Mouse (Mus musculus) 3T3-L1 (cell line): ENCODE data around the gene Ldb3.
A peak's percentile ranks its signal among the peaks of the same experiment; 100 is the strongest.

ENCODE experiments used
- DNase-seq: peaks from one replicate; pipeline ENCODE4 v3.0.0-alpha.2; 2015; ENCODE audit warnings: low read depth, low spot score

The Ldb3 gene

GRCm38 (mm10) chr14:34511901-34512300 is 76.6 kb downstream of the Ldb3 start:
- DNase-seq, result no peak

GRCm38 (mm10) chr14:34508842-34509439 is 79.5 kb downstream of the Ldb3 start:
- no peak for DNase-seq

- peak; percentile 97 for DNase-seq
These were observed 80.2 kb downstream of the Ldb3 start for GRCm38 (mm10) chr14:34508187-34508840.

GRCm38 (mm10) chr14:34505309-34505708 is 83.2 kb downstream of the Ldb3 start:
- DNase-seq, result no peak

GRCm38 (mm10) chr14:34504377-34504776 is 84.1 kb downstream of the Ldb3 start:
- no peak for DNase-seq

GRCm38 (mm10) chr14:34503759-34504158 is 84.7 kb downstream of the Ldb3 start:
- DNase-seq, result peak; percentile 55

- peak; percentile 60 for DNase-seq
These were observed 85.2 kb downstream of the Ldb3 start, which contains the start of gene Bmpr1a for GRCm38 (mm10) chr14:34503325-34503647. Bmpr1a (minus strand) TSS chr14:34503341.

- DNase-seq, result peak; percentile 65
These were observed 85.8 kb downstream of the Ldb3 start for GRCm38 (mm10) chr14:34502475-34503324.

- peak; percentile 59 for DNase-seq
These were observed 86.5 kb downstream of the Ldb3 start for GRCm38 (mm10) chr14:34501804-34502474.

- DNase-seq, result peak; percentile 40
These were observed 87.1 kb downstream of the Ldb3 start for GRCm38 (mm10) chr14:34501447-34501803.

GRCm38 (mm10) chr14:34500309-34500708 is 88.2 kb downstream of the Ldb3 start:
- DNase-seq, result no peak

GRCm38 (mm10) chr14:34499664-34500063 is 88.8 kb downstream of the Ldb3 start:
- DNase-seq, result no peak

GRCm38 (mm10) chr14:34497346-34497745 is 91.1 kb downstream of the Ldb3 start:
- DNase-seq, result no peak

- no peak for DNase-seq
These were observed 94.8 kb downstream of the Ldb3 start for GRCm38 (mm10) chr14:34493682-34494081.

GRCm38 (mm10) chr14:34492688-34493087 is 95.8 kb downstream of the Ldb3 start:
- peak; percentile 71 for DNase-seq

GRCm38 (mm10) chr14:34490965-34491364 is 97.5 kb downstream of the Ldb3 start:
- DNase-seq, result no peak

GRCm38 (mm10) chr14:34489928-34490327 is 98.6 kb downstream of the Ldb3 start:
- DNase-seq, result no peak

- DNase-seq, result no peak
These were observed 102.3 kb downstream of the Ldb3 start for GRCm38 (mm10) chr14:34486169-34486568.

GRCm38 (mm10) chr14:34483469-34484341 is 104.8 kb downstream of the Ldb3 start:
- DNase-seq, result no peak
